Comparison of ENCODE assay signal across 21 mouse cellular contexts in the genomic region with DNA sequence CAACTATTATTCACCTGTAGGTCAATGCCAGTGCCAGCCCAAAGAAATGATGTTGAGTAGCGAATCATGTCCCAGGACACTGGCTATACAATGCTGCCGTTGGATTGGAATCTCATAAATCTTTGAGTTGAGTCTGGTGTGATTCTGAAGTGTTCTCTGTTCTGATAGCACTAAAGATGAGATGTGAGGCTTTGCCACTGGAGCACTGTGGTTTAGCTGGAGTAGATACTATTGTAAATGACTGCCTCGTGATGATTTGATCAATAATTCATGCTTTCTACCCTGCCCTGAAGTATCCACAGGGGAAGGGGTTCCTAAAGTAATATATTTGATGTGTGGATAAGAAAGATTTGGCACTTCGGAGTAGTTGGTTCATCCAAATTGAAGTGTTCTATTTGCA.
"Had no signal": no experiment of that assay in that cellular context is flagged by ENCODE, and none has a peak within 500 bp of the region (broad histone marks: within the 10 kb centered on the region; RNA-seq: fewer than 3 reads in every experiment).

No protein-coding gene starts in this region.

- H3K4me2 ChIP-seq: liver, embryonic 11.5 days; liver, embryonic 13.5 days; liver, embryonic 15.5 days; lung, embryonic 15.5 days; midbrain, embryonic 12.5 days; neural tube, embryonic 13.5 days had no signal

- H3K9me3 ChIP-seq: liver, embryonic 13.5 days; liver, embryonic 15.5 days; lung, embryonic 15.5 days; megakaryocyte, embryonic 14.5 days; midbrain, embryonic 12.5 days; neural tube, embryonic 13.5 days had no signal

- H3K27me3 ChIP-seq: liver, embryonic 13.5 days; liver, embryonic 15.5 days; lung, embryonic 15.5 days; megakaryocyte, embryonic 14.5 days; midbrain, embryonic 12.5 days; neural tube, embryonic 13.5 days had no signal

- H3K4me3 ChIP-seq: liver, embryonic 13.5 days; liver, embryonic 15.5 days; lung, embryonic 15.5 days; megakaryocyte, embryonic 14.5 days; midbrain, embryonic 12.5 days; neural tube, embryonic 13.5 days had no signal

- ATAC-seq: liver, postnatal 0 days; lung, postnatal 0 days had no signal

- H3K27ac ChIP-seq: liver, embryonic 13.5 days; liver, embryonic 15.5 days; lung, embryonic 15.5 days; macrophage; midbrain, embryonic 12.5 days; neural tube, embryonic 13.5 days had no signal

- H3K36me3 ChIP-seq: liver, embryonic 13.5 days; liver, embryonic 15.5 days; lung, embryonic 15.5 days; midbrain, embryonic 12.5 days; neural tube, embryonic 13.5 days had no signal

- DNase-seq: liver; liver, embryonic 13.5 days; liver, postnatal 0 days; lung, adult 2 months; lung, postnatal 14 days; lung, postnatal 36 days; right cerebral cortex, adult 18-20 months; right cerebral cortex, postnatal 25 days; right cerebral cortex, postnatal 4 days; spleen, adult 18-20 months; thymus, adult 18-20 months; thymus, postnatal 14 days; thymus, postnatal 36 days had no signal

- H3K4me1 ChIP-seq: liver, embryonic 13.5 days; liver, embryonic 15.5 days; lung, embryonic 15.5 days; megakaryocyte, embryonic 14.5 days; midbrain, embryonic 12.5 days; neural tube, embryonic 13.5 days had no signal

- H3K9ac ChIP-seq: liver, embryonic 13.5 days; liver, embryonic 15.5 days; liver, postnatal 0 days; lung, embryonic 15.5 days; midbrain, embryonic 12.5 days; neural tube, embryonic 13.5 days had no signal
